Mouse (Mus musculus) stomach, embryonic 15.5 days (tissue): ENCODE data around the gene Prrx2. TPM values are rescaled to one million over a fixed set of nuclear protein-coding genes. Genes with fewer than 3 reads are reported as not detected.
"Not testable (repeated sequence)": the region's sequence is repeated elsewhere in the genome, so short reads cannot be mapped to it uniquely, and the experiment has no call there.

Source experiments
- ATAC-seq: fragments of 200-750 bp; cut with Nextera tagmentation; 2 replicates; pipeline ENCODE4 v1.8.0; 2017; ENCODE audit warnings: low read depth, moderate number of reproducible peaks, moderate TSS enrichment; ENCODE audit not compliant: insufficient read depth, low FRiP score
- H3K27ac ChIP-seq: fragments of 300-500 bp; sonication (generic); 2 replicates; pipeline ENCODE4 v1.5.1; 2015; ENCODE audit warnings: mild to moderate bottlenecking, inconsistent platforms
- H3K27me3 ChIP-seq: fragments of 300-500 bp; sonication (generic); replicated peaks from 2 replicates; pipeline ENCODE4 v1.6.1; 2015; ENCODE audit warnings: inconsistent platforms
- H3K36me3 ChIP-seq: fragments of 300-500 bp; sonication (generic); 2 replicates; pipeline ENCODE4 v1.6.1; 2015; ENCODE audit warnings: inconsistent platforms
- H3K4me1 ChIP-seq: fragments of 300-500 bp; sonication (generic); 2 replicates; pipeline ENCODE4 v1.6.1; 2015; ENCODE audit warnings: inconsistent platforms
- H3K4me2 ChIP-seq: fragments of 300-500 bp; sonication (generic); 2 replicates; pipeline ENCODE4 v1.6.1; 2015; ENCODE audit warnings: mild to moderate bottlenecking, inconsistent platforms
- H3K4me3 ChIP-seq: fragments of 300-500 bp; sonication (generic); replicated peaks from 2 replicates; pipeline ENCODE4 v1.5.1; 2015; ENCODE audit warnings: inconsistent platforms
- H3K9ac ChIP-seq: fragments of 300-500 bp; sonication (generic); 2 replicates; pipeline ENCODE4 v1.6.1; 2015; ENCODE audit warnings: inconsistent platforms
- H3K9me3 ChIP-seq: fragments of 300-500 bp; sonication (generic); 2 replicates; pipeline ENCODE4 v1.6.1; 2016; ENCODE audit warnings: inconsistent platforms
- WGBS: fragments of 180-500 bp; shearing (Covaris S2); methylation state at CpG from one replicate; pipeline ENCODE4 v1.1.7; 2015; 5-methylcytosine and 5-hydroxymethylcytosine counted together
- polyA plus RNA-seq: library from polyadenylated mRNA; unstranded; fragments of >200 nt; fragmentation: Nextera tagmentation; extraction: Ambion mirVana; gene quantifications from 2 replicates; pipeline ENCODE4 v1.2.1, GENCODE M21; 2015

The Prrx2 gene
- polyA plus RNA-seq, 1 experiment from 2014 or later: 4.3 TPM

DNA sequence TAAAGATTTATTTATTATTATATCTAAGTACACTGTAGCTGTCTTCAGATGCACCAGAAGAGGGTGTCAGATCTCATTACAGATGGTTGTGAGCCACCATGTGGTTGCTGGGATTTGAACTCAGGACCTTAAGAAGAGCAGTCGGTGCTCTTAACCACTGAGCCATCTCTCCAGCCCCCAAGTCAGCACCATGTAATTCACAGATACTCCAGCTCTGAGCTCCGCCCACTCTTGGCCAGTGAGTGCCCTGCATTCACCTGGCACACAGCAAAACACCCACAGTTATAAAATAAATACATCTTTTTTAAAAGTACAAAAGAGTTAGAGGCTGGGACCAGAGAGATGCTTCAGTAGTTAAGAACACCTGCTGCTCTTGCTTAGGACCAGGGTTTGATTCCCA is 96.1 kb downstream of the Prrx2 start:
- H3K4me1 ChIP-seq: peaks cover 25% of the 10 kb centered on the region
- H3K9ac ChIP-seq, H3K9me3 ChIP-seq, H3K36me3 ChIP-seq, H3K27ac ChIP-seq, H3K27me3 ChIP-seq, H3K4me2 ChIP-seq, H3K4me3 ChIP-seq, ATAC-seq: not testable (repeated sequence)
- WGBS: 82% methylated on average over 2 of the region's 2 CpGs

Other genes with a start within 250 kb of the Prrx2 start
- 0.71 and 0.72 TPM in 2 replicates for gene Cstad, start 239.9 kb upstream of the Prrx2 start, polyA plus RNA-seq
- gene 1700001O22Rik, start 31.3 kb upstream of the Prrx2 start, polyA plus RNA-seq: 2.8 and 2.9 TPM in 2 replicates
- gene Ntmt1, start 27.1 kb upstream of the Prrx2 start, polyA plus RNA-seq: 78.8 and 82.3 TPM in 2 replicates
- 29.5 and 30.1 TPM in 2 replicates for gene Asb6, start 4.6 kb upstream of the Prrx2 start, polyA plus RNA-seq
- 6.7 and 9.0 TPM in 2 replicates for gene Ptges, start 94.9 kb downstream of the Prrx2 start, polyA plus RNA-seq
- gene Tor1b, start 118.0 kb downstream of the Prrx2 start, polyA plus RNA-seq: 30.6 and 31.1 TPM in 2 replicates
- gene Tor1a, start 133.0 kb downstream of the Prrx2 start, polyA plus RNA-seq: 73.9 and 74.5 TPM in 2 replicates
- 53.8 TPM in 2 replicates for gene BC005624, start 147.2 kb downstream of the Prrx2 start, polyA plus RNA-seq
- gene Usp20, start 147.3 kb downstream of the Prrx2 start, polyA plus RNA-seq: 17.4 and 19.0 TPM in 2 replicates